Mouse (Mus musculus): ENCODE results near the gene Ppa2.

DNA sequence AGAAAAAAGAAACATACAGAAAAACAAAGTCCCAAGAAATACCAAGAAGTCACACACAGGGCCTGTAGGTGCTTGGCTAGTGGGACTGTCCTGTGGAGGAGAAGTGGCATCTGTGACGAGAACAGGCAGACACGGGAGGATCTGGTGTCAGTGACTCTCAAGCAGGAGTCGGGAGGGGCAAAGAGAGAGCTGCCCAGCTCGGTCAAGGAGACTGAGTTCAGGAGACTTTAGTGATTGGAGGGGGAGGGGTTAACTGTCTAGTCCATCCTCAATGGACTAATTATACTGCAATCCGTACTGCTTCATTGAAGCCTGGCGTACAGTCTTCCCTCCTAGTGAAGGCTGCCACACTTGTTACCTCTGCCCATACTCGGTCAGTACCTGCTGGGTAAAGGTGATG lies 77.4 kb downstream of the Ppa2 start:
- TF ChIP-seq CTCF (IDR thresholded peaks at IDR 0.05; ENCODE audit: low read depth, low read length) (no peak), POLR2A (IDR thresholded peaks at IDR 0.05; ENCODE audit: insufficient read depth, low read length) (no peak)

All from ES-Bruce4 (cell line).